Mouse (Mus musculus): Measurements from ENCODE around the gene Chst11.

The Chst11 gene

GRCm38 (mm10) chr10:83178661-83179060 is 193.4 kb downstream of the Chst11 start:
- no peak for DNase-seq (ENCODE audit: low spot score in 2 of 2)

GRCm38 (mm10) chr10:83181831-83182572 is 196.7 kb downstream of the Chst11 start:
- DNase-seq (ENCODE audit: low spot score in 2 of 2) = no peak

- peak; percentile 57 to 87 for DNase-seq (ENCODE audit: low spot score in 2 of 2)
These were observed 197.3 kb downstream of the Chst11 start for GRCm38 (mm10) chr10:83182573-83182960.

GRCm38 (mm10) chr10:83183634-83184479 is 198.6 kb downstream of the Chst11 start:
- no peak for DNase-seq (ENCODE audit: low spot score in 2 of 2)

- DNase-seq (ENCODE audit: low spot score in 2 of 2) = no peak
These were observed 199.3 kb downstream of the Chst11 start for GRCm38 (mm10) chr10:83184480-83185069.

- DNase-seq (ENCODE audit: low spot score in 2 of 2) = no peak
These were observed 199.8 kb downstream of the Chst11 start for GRCm38 (mm10) chr10:83185121-83185520.

- DNase-seq (ENCODE audit: low spot score in 2 of 2) = no peak
These were observed 200.9 kb downstream of the Chst11 start for GRCm38 (mm10) chr10:83186167-83186566.

- DNase-seq (ENCODE audit: low spot score in 2 of 2) = no peak
These were observed 201.7 kb downstream of the Chst11 start for GRCm38 (mm10) chr10:83186984-83187383.

GRCm38 (mm10) chr10:83189071-83189470 is 203.8 kb downstream of the Chst11 start:
- DNase-seq (ENCODE audit: low spot score in 2 of 2) = no peak

- no peak for DNase-seq (ENCODE audit: low spot score in 2 of 2)
These were observed 206.2 kb downstream of the Chst11 start for GRCm38 (mm10) chr10:83191476-83191875.

- DNase-seq (ENCODE audit: low spot score in 2 of 2) = no peak
These were observed 206.7 kb downstream of the Chst11 start for GRCm38 (mm10) chr10:83191982-83192381.

GRCm38 (mm10) chr10:83197690-83198336 is 212.5 kb downstream of the Chst11 start:
- peak; percentile 79 to 84 for DNase-seq (ENCODE audit: low spot score in 2 of 2)

- no peak for DNase-seq (ENCODE audit: low spot score in 2 of 2)
These were observed 213.4 kb downstream of the Chst11 start for GRCm38 (mm10) chr10:83198692-83199091.

GRCm38 (mm10) chr10:83199290-83199689 is 214.0 kb downstream of the Chst11 start:
- no peak for DNase-seq (ENCODE audit: low spot score in 2 of 2)

GRCm38 (mm10) chr10:83201525-83201924 is 216.2 kb downstream of the Chst11 start:
- no peak for DNase-seq (ENCODE audit: low spot score in 2 of 2)

GRCm38 (mm10) chr10:83202906-83203702 is 217.8 kb downstream of the Chst11 start:
- no peak for DNase-seq (ENCODE audit: low spot score in 2 of 2)

GRCm38 (mm10) chr10:83208436-83208835 is 223.1 kb downstream of the Chst11 start:
- no peak for DNase-seq (ENCODE audit: low spot score in 2 of 2)

- DNase-seq (ENCODE audit: low spot score in 2 of 2) = no peak
These were observed 224.1 kb downstream of the Chst11 start for GRCm38 (mm10) chr10:83209388-83209787.

GRCm38 (mm10) chr10:83210122-83210521 is 224.8 kb downstream of the Chst11 start:
- no peak for DNase-seq (ENCODE audit: low spot score in 2 of 2)

- no peak for DNase-seq (ENCODE audit: low spot score in 2 of 2)
These were observed 225.8 kb downstream of the Chst11 start for GRCm38 (mm10) chr10:83210968-83211583.

- no peak for DNase-seq (ENCODE audit: low spot score in 2 of 2)
These were observed 227.3 kb downstream of the Chst11 start for GRCm38 (mm10) chr10:83212618-83213017.

All from spleen, postnatal 10 days (tissue).